Mouse (Mus musculus): ENCODE results near the gene Kat14.
A peak's percentile ranks its signal among the peaks of the same experiment; 100 is the strongest.
"Not testable (repeated sequence)": the region's sequence is repeated elsewhere in the genome, so short reads cannot be mapped to it uniquely, and the experiment has no call there.

The Kat14 gene

GRCm38 (mm10) chr2:144368400-144369019 lies at the start of gene Kat14, which contains the start of gene Pet117:
Gene Kat14 (plus strand): TSS chr2:144368983.
Gene Pet117 (plus strand): TSS chr2:144368996.
- DNase-seq (ENCODE audit: low spot score): peak; percentile 85

- DNase-seq (ENCODE audit: low spot score): no peak
These were observed 44.6 kb upstream of the Kat14 start for GRCm38 (mm10) chr2:144324218-144324617.

- no peak for DNase-seq (ENCODE audit: low spot score)
These were observed 39.3 kb upstream of the Kat14 start for GRCm38 (mm10) chr2:144329451-144329850.

- no peak for DNase-seq (ENCODE audit: low spot score)
These were observed 38.8 kb upstream of the Kat14 start for GRCm38 (mm10) chr2:144329937-144330336.

GRCm38 (mm10) chr2:144330352-144330959 lies 38.3 kb upstream of the Kat14 start:
- peak; percentile 13 for DNase-seq (ENCODE audit: low spot score)

GRCm38 (mm10) chr2:144330960-144331371 lies 37.8 kb upstream of the Kat14 start:
- peak; percentile 7 for DNase-seq (ENCODE audit: low spot score)

GRCm38 (mm10) chr2:144331401-144332302 lies 37.1 kb upstream of the Kat14 start, which contains the start of gene Ovol2:
Gene Ovol2 (minus strand): TSS chr2:144332146.
- DNase-seq (ENCODE audit: low spot score): peak; percentile 34

GRCm38 (mm10) chr2:144332486-144332885 lies 36.3 kb upstream of the Kat14 start:
- no peak for DNase-seq (ENCODE audit: low spot score)

GRCm38 (mm10) chr2:144333138-144333842 lies 35.5 kb upstream of the Kat14 start:
- no peak for DNase-seq (ENCODE audit: low spot score)

- no peak for DNase-seq (ENCODE audit: low spot score)
These were observed 31.6 kb upstream of the Kat14 start for GRCm38 (mm10) chr2:144337230-144337629.

- no peak for DNase-seq (ENCODE audit: low spot score)
These were observed 31.1 kb upstream of the Kat14 start for GRCm38 (mm10) chr2:144337701-144338100.

GRCm38 (mm10) chr2:144338149-144338548 lies 30.6 kb upstream of the Kat14 start:
- not testable (repeated sequence) for DNase-seq (ENCODE audit: low spot score)

GRCm38 (mm10) chr2:144343158-144343557 lies 25.6 kb upstream of the Kat14 start:
- DNase-seq (ENCODE audit: low spot score): no peak

GRCm38 (mm10) chr2:144348525-144348924 lies 20.3 kb upstream of the Kat14 start:
- DNase-seq (ENCODE audit: low spot score): no peak

GRCm38 (mm10) chr2:144352843-144353242 lies 15.9 kb upstream of the Kat14 start:
- DNase-seq (ENCODE audit: low spot score): no peak

GRCm38 (mm10) chr2:144369020-144369421 lies 238 bp downstream of the Kat14 start:
- DNase-seq (ENCODE audit: low spot score): no peak

- DNase-seq (ENCODE audit: low spot score): no peak
These were observed 728 bp downstream of the Kat14 start for GRCm38 (mm10) chr2:144369511-144369910.

GRCm38 (mm10) chr2:144371566-144371965 lies 2.8 kb downstream of the Kat14 start:
- DNase-seq (ENCODE audit: low spot score): no peak

- DNase-seq (ENCODE audit: low spot score): no peak
These were observed 4.3 kb downstream of the Kat14 start for GRCm38 (mm10) chr2:144373063-144373462.

- no peak for DNase-seq (ENCODE audit: low spot score)
These were observed 6.4 kb downstream of the Kat14 start for GRCm38 (mm10) chr2:144375063-144375703.

- DNase-seq (ENCODE audit: low spot score): no peak
These were observed 12.5 kb downstream of the Kat14 start for GRCm38 (mm10) chr2:144381293-144381692.
